Mouse (Mus musculus) bone marrow, adult 2 months (tissue): ENCODE measurements around the gene Zfp276. TPM values are rescaled to one million over a fixed set of nuclear protein-coding genes. Genes with fewer than 3 reads are reported as not detected.
"Not testable (repeated sequence)": the region's sequence is repeated elsewhere in the genome, so short reads cannot be mapped to it uniquely, and the experiment has no call there.

Source experiments
- H3K27ac ChIP-seq: fragments of 200-500 bp; 2 replicates; pipeline ENCODE4 v1.5.1; 2012; ENCODE audit warnings: low read depth, mild to moderate bottlenecking, control low read depth, inconsistent platforms, low read length; ENCODE audit not compliant: control insufficient read depth, poor library complexity, insufficient read depth
- H3K4me1 ChIP-seq: fragments of 200-500 bp; 2 replicates; pipeline ENCODE4 v1.6.1; 2011; ENCODE audit warnings: low read length; ENCODE audit not compliant: control insufficient read depth, insufficient read depth
- H3K4me3 ChIP-seq: fragments of 200-500 bp; replicated peaks from 2 replicates; pipeline ENCODE3; 2011; ENCODE audit warnings: mild to moderate bottlenecking, low read depth, low read length, control low read depth; ENCODE audit not compliant: control insufficient read depth
- CTCF ChIP-seq: fragments of 200-500 bp; IDR thresholded peaks from 2 replicates; pipeline ENCODE4 v1.5.1; 2011; ENCODE audit warnings: low read length, control low read depth; ENCODE audit not compliant: control insufficient read depth, insufficient read depth
- POLR2A ChIP-seq: fragments of 200-500 bp; IDR thresholded peaks from 2 replicates; pipeline ENCODE4 v1.6.1; 2011; ENCODE audit warnings: low read depth, mild to moderate bottlenecking, control low read depth, low read length, borderline replicate concordance; ENCODE audit not compliant: control insufficient read depth
- whole genome bisulfite sequencing: fragments of 180-500 bp; shearing (Covaris S2); methylation state at CpG from one replicate; pipeline ENCODE4 v1.1.7; 2018; 5-methylcytosine and 5-hydroxymethylcytosine counted together
- polyA plus RNA-seq: library from polyadenylated mRNA; stranded (reverse); fragments of >200 nt; gene quantifications from 2 replicates; pipeline ENCODE4 v1.2.4, GENCODE M21; 2011; ENCODE audit warnings: low replicate concordance; ENCODE audit not compliant: missing spikeins, insufficient read depth, insufficient read length

The Zfp276 gene
- polyA plus RNA-seq, 1 experiment, result 29.2 TPM

DNA sequence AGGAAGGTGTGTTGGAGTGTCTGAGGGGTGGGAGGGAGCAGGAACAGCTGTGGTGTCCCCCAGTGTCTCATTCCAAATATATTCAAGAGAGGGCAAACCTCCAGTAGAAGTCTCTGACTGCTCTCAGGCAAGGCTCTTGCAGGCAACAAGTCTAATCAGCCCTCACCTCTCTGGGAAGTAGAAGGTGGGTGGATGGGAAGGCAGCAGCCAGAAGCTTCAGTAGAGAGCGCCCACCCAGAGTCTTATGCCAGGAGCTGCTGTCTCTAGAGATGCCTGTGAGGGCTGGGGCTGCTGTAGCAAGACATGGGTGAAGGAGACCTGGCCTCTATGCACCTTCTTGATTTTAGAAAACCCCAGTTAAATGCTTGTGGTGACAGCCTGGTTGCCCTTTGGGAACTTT lies 25.6 kb upstream of the Zfp276 start:
- H3K4me3 ChIP-seq, result no peak overlapping the region
- TF ChIP-seq POLR2A (no peak), CTCF (no peak)
- peaks cover 2% of the 10 kb centered on the region; the same call in 1 of the 2 replicates for H3K4me1 ChIP-seq
- 82% methylated on average over 1 of the region's 1 CpGs for WGBS
- no peak overlapping the region for H3K27ac ChIP-seq

DNA sequence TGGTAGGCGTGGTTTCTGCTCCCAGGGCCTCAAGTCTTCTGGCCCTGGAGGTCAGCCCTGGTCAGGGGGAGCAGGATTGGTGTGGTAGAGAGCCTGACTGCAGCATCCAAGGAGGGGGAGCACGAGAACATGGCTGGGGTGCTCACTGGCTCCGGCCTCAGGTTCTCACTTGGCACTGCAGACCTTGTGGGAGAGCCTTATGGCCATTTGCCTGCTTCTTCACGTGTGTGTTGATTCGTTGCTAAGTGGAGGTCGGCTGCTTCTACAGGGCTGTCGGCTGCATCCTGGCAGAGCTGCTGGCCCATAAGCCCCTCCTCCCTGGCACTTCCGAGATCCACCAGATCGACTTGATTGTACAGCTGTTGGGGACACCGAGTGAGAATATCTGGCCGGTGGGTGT lies 23.7 kb upstream of the Zfp276 start:
- WGBS, result 75% methylated on average over 11 of the region's 11 CpGs
- not testable (repeated sequence) for H3K27ac ChIP-seq, H3K4me3 ChIP-seq, H3K4me1 ChIP-seq

DNA sequence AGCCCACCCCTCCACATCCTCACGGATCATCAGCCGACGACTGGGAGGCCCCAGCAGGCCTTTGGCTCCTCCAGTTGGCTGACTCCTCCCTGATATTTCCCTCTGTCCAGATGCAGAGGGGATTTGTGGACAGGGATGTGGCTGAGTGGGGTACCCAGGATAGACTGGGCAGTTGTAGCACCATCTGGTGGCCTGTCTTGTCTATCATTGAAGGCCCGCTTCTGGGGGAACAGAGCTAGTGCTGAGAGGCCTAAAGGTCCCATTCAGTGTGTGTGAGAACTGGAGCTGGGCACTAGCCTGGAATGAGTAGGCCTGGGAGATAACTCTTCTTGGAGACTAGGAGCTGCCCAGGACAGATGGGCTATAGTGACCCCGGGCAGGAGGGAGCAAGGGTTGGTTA lies 22.3 kb upstream of the Zfp276 start:
- no peak overlapping the region for H3K4me3 ChIP-seq
- WGBS, result 75% methylated on average over 5 of the region's 5 CpGs
- no peak for TF ChIP-seq CTCF
- TF ChIP-seq POLR2A, result no peak

DNA sequence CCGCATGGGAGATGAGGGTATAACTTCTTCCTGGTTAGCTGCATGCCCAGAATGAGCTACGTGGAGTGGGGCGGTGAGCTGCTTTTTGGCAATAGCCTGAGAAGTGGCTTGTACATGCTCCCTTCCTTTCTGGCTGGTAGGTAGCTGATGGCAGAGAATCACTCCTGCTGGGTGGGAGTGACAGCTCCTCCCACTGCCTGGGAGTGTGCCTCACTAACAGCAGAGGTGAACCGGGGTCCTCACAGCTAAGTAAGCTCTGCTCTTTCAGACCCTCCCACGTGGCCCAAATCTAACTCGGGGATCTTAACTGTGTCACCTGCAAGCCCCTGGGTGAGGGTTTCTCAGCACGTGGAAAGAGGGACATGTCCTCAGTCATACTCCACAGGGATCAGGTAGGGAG lies 21.4 kb upstream of the Zfp276 start:
- no peak overlapping the region for H3K4me3 ChIP-seq
- H3K4me1 ChIP-seq, result peaks cover 2% of the 10 kb centered on the region; the same call in 1 of the 2 replicates
- WGBS, result 65% methylated on average over 7 of the region's 7 CpGs
- TF ChIP-seq CTCF (no peak), POLR2A (no peak)
- no peak overlapping the region for H3K27ac ChIP-seq

More for the DNA sequence above, 22.3 kb upstream of the Zfp276 start:
- no peak overlapping the region for H3K27ac ChIP-seq
- peaks cover 2% of the 10 kb centered on the region; the same call in 1 of the 2 replicates for H3K4me1 ChIP-seq

DNA sequence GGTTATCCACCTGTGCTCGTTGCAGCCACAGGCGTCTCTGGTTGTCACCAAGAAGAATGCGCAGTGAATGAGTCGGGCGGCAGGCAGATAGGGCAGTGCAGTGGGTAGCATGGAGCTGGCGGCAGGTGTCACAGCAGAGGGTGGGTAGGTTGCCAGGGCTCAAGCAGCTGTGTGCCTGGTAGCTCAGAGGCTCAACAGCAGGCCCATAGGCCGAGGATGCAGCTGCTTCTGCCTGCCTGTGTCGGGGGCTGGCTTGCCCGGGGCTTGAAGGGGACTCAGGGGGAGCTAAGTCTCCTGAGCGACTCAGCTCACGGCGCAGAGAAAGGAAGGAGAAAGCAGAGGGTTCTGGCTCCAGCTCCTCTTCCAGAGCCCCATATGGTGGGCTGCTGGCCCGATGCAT lies 20.7 kb upstream of the Zfp276 start:
- H3K4me1 ChIP-seq, result peaks cover 2% of the 10 kb centered on the region; the same call in 1 of the 2 replicates
- no peak overlapping the region for H3K27ac ChIP-seq
- H3K4me3 ChIP-seq, result no peak overlapping the region
- TF ChIP-seq POLR2A (no peak), CTCF (no peak)
- WGBS, result 79% methylated on average over 13 of the region's 13 CpGs

DNA sequence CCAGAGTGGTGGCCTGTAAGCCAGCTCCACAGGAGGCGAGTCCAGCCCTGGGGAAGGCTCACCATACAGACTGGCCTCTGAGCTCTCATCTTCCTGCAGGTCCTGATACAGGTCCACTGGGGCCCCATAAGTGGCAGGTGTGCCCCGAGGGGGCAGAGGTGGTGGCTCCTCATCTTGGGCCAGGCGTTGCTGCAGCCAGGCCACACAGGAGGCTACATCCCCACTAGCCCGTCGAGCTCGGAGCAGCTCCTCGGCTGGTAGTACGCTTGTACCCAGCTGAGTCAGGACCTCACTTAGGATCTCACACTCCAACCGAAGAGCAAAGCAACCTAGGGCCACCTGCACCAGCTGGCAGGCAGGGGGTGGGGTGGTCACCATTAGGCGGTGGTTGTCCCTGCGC lies 20.2 kb upstream of the Zfp276 start:
- no peak for TF ChIP-seq POLR2A
- Histone ChIP-seq H3K27ac (no peak overlapping the region), H3K4me1 (peaks cover 2% of the 10 kb centered on the region; the same call in 1 of the 2 replicates), H3K4me3 (no peak overlapping the region)
- WGBS, result 83% methylated on average over 11 of the region's 11 CpGs

DNA sequence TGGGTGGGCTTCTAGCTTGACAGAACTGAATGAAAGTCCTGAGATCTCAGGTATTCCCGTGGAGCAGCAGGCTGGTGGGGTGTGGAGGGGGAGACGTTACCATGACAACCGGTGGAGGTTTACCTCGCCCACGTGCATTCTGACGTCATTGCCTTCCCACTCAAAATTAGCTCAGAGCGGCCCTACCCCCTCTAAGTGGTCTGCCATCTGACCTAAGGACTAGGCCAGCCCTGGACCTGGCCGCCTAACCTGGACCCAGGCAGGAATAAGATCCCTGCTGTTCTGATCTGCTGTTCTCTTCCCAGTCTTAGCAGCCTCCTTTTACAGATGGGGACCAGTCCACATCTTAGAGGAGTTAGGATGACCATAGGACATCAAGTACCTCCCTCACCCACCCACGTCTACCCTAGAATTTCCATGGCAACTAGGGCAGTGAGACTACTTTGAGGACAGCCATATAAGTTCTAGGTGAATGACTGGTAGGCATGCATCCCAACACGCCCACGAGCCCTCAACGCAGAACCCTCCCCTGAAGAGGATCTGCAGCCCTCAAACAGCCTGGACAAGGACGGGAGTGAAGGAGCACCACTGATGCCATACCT lies 19.0 kb upstream of the Zfp276 start:
- H3K4me3 ChIP-seq, result peak overlapping the region; percentile 86
- no peak overlapping the region for H3K27ac ChIP-seq
- 35% methylated on average over 13 of the region's 13 CpGs for WGBS
- TF ChIP-seq CTCF, result no peak
- no peak for TF ChIP-seq POLR2A
- H3K4me1 ChIP-seq, result peaks cover 2% of the 10 kb centered on the region; the same call in 1 of the 2 replicates

DNA sequence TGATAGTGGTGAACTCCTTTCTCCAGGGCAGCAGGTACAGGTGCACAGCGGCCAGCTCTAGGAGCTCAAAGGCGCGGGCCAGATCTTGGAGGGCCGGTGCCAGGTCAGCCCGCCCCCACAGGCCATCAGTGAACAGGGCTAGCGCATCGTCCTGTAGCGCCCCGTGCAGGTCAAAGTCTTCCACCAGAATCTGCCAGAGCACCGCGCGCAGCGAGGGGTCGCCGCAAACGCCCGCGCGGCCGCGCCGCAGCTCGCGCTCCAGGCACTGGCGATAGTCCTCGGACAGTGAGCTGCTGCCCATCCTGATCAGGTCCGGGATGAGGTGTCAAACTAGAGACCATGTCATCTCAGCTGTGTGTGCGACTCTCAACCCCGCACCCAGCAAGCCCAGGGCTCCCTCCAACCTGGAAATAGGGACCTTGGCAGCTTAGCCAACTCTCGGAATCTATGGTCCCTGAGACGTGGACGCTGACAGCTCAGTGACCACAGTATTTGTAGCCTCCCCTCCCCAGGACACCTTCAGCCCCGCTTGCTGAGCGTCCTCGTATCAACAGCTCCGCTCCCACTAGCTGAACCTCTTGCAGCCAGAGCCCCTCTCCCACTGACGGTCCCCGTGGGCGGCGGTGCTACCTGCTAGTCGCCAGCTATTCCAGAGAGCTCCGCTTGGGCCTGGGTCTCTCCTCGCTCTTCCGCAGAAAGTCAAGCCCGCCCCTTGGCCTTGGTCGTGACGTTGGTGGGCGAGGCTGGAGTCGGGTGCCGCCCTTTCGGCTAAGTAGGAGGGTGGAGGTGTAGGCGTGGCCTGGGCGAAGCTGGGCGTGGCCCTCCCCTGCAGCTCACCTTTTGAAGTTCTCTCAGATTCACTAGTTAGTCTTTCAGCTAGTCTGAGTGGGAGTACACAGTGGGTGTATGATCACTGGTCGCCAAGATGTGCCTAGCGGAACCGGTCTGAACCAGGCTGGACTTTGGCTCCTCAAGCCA lies 18.2 kb upstream of the Zfp276 start, which contains the start of gene Spata2l:
Gene Spata2l, minus strand, starts transcription at position 714 of the 978 bp plus-strand sequence.
- TF ChIP-seq POLR2A (peak; percentile 57; the same call in 1 of the 2 replicates), CTCF (0 out of 2 replicates have a peak, but pooled peaks have one; percentile 1)
- H3K4me1 ChIP-seq, result peaks cover 2% of the 10 kb centered on the region; the same call in 1 of the 2 replicates
- 3% methylated on average over 57 of the region's 57 CpGs for WGBS
- no peak within 1 kb of the TSS for H3K27ac ChIP-seq
- peak within 1 kb of the TSS; percentile 86 for H3K4me3 ChIP-seq
